Mouse (Mus musculus): ENCODE results near the gene Smyd4.

DNA sequence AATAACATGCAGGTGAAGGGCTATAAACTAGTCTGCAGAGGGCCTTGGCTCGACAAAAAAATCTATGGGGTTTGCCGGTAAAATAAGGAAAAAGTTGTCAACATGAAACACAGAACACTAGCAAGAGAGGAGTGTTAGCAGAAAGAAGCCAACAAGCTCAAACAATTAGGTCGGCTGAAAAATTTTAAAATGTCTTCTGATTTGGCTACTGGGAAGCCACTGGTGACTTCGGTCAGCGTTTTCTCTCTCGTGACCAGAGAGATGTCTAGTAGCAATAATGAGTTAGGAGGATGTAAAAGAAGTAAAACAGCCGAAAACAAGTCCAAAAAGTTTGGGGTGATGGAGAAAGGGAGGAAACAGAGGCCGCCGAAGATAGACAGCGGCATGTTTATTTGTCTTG lies 637 bp upstream of the Smyd4 start:
- TF ChIP-seq EP300 (IDR thresholded peaks at IDR 0.05; ENCODE audit: insufficient read depth, low read depth, low read length) (no peak), POLR2A (IDR thresholded peaks at IDR 0.05; ENCODE audit: insufficient read depth, low read depth, low read length) (no peak), CTCF (IDR thresholded peaks at IDR 0.05) (no peak)
